Mouse (Mus musculus): ENCODE data around the gene Oaf. TPM values are rescaled to one million over a fixed set of nuclear protein-coding genes. Genes with fewer than 3 reads are reported as not detected.
A peak's percentile ranks its signal among the peaks of the same experiment; 100 is the strongest.

Gene Oaf
- polyA plus RNA-seq, 1 experiment from 2014 or later = 9.4 TPM

- no peak overlapping the region for H3K4me2 ChIP-seq
- H3K36me3 ChIP-seq = no peaks in the 10 kb centered on the region
- WGBS = 12% methylated on average over 5 of the region's 5 CpGs
- H3K4me3 ChIP-seq (replicated peaks) = no peak overlapping the region
- H3K9me3 ChIP-seq (replicated peaks) = no peaks in the 10 kb centered on the region
- peaks cover 20% of the 10 kb centered on the region for H3K4me1 ChIP-seq
- H3K9ac ChIP-seq (replicated peaks) = no peak overlapping the region
- no peak for ATAC-seq (ENCODE audit: low FRiP score)
- no peak overlapping the region for H3K27ac ChIP-seq (replicated peaks)
- H3K27me3 ChIP-seq (replicated peaks) = peaks cover 11% of the 10 kb centered on the region; the same call in 1 of the 2 replicates
These were observed 7.4 kb downstream of the Oaf start for GRCm38 (mm10) chr9:43232286-43232685.

- Histone ChIP-seq H3K27ac (replicated peaks) (peak overlapping the region; percentile 23; the same call in 1 of the 2 replicates), H3K9ac (replicated peaks) (no peak overlapping the region), H3K4me2 (no peak overlapping the region), H3K36me3 (no peaks in the 10 kb centered on the region), H3K27me3 (replicated peaks) (0 out of 2 replicates have a peak, but pooled peaks cover 6% of the 10 kb centered on the region), H3K4me1 (peaks cover 20% of the 10 kb centered on the region), H3K4me3 (replicated peaks) (no peak overlapping the region), H3K9me3 (replicated peaks) (no peaks in the 10 kb centered on the region)
- 76% methylated on average over 4 of the region's 4 CpGs for WGBS
- no peak for ATAC-seq (ENCODE audit: low FRiP score)
These were observed 7.9 kb downstream of the Oaf start for GRCm38 (mm10) chr9:43231805-43232204.

- Histone ChIP-seq H3K4me2 (no peak overlapping the region), H3K27me3 (replicated peaks) (no peaks in the 10 kb centered on the region), H3K36me3 (no peaks in the 10 kb centered on the region), H3K9ac (replicated peaks) (no peak overlapping the region), H3K9me3 (replicated peaks) (no peaks in the 10 kb centered on the region), H3K4me3 (replicated peaks) (no peak overlapping the region), H3K27ac (replicated peaks) (no peak overlapping the region), H3K4me1 (peaks cover 20% of the 10 kb centered on the region)
- no peak for ATAC-seq (ENCODE audit: low FRiP score)
- WGBS = 79% methylated on average over 4 of the region's 4 CpGs
These were observed 8.8 kb downstream of the Oaf start for GRCm38 (mm10) chr9:43230886-43231285.

GRCm38 (mm10) chr9:43229962-43230361 lies 9.7 kb downstream of the Oaf start:
- Histone ChIP-seq H3K4me3 (replicated peaks) (no peak overlapping the region), H3K9me3 (replicated peaks) (no peaks in the 10 kb centered on the region), H3K36me3 (no peaks in the 10 kb centered on the region), H3K4me1 (peaks cover 24% of the 10 kb centered on the region), H3K9ac (replicated peaks) (no peak overlapping the region), H3K27ac (replicated peaks) (no peak overlapping the region), H3K27me3 (replicated peaks) (no peaks in the 10 kb centered on the region), H3K4me2 (no peak overlapping the region)
- 91% methylated on average over 7 of the region's 7 CpGs for WGBS
- no peak for ATAC-seq (ENCODE audit: low FRiP score)

- Histone ChIP-seq H3K27ac (replicated peaks) (no peak overlapping the region), H3K9ac (replicated peaks) (no peak overlapping the region), H3K36me3 (no peaks in the 10 kb centered on the region), H3K4me2 (no peak overlapping the region), H3K4me1 (peaks cover 24% of the 10 kb centered on the region), H3K27me3 (replicated peaks) (no peaks in the 10 kb centered on the region), H3K4me3 (replicated peaks) (no peak overlapping the region), H3K9me3 (replicated peaks) (no peaks in the 10 kb centered on the region)
- ATAC-seq (ENCODE audit: low FRiP score) = no peak
- 89% methylated on average over 10 of the region's 10 CpGs for WGBS
These were observed 10.3 kb downstream of the Oaf start for GRCm38 (mm10) chr9:43229398-43229895.

- ATAC-seq (ENCODE audit: low FRiP score) = no peak
- Histone ChIP-seq H3K9me3 (replicated peaks) (no peaks in the 10 kb centered on the region), H3K36me3 (no peaks in the 10 kb centered on the region), H3K9ac (replicated peaks) (no peak overlapping the region), H3K4me3 (replicated peaks) (no peak overlapping the region), H3K4me1 (peaks cover 24% of the 10 kb centered on the region), H3K27me3 (replicated peaks) (no peaks in the 10 kb centered on the region), H3K27ac (replicated peaks) (no peak overlapping the region), H3K4me2 (no peak overlapping the region)
- 90% methylated on average over 2 of the region's 2 CpGs for WGBS
These were observed 11.0 kb downstream of the Oaf start for GRCm38 (mm10) chr9:43228745-43229144.

GRCm38 (mm10) chr9:43227626-43228025 lies 12.1 kb downstream of the Oaf start:
- no peak overlapping the region for H3K27ac ChIP-seq (replicated peaks)
- H3K9me3 ChIP-seq (replicated peaks) = no peaks in the 10 kb centered on the region
- H3K9ac ChIP-seq (replicated peaks) = no peak overlapping the region
- no peaks in the 10 kb centered on the region for H3K27me3 ChIP-seq (replicated peaks)
- no peak for ATAC-seq (ENCODE audit: low FRiP score)
- H3K36me3 ChIP-seq = no peaks in the 10 kb centered on the region
- H3K4me2 ChIP-seq = no peak overlapping the region
- H3K4me3 ChIP-seq (replicated peaks) = no peak overlapping the region
- peaks cover 24% of the 10 kb centered on the region for H3K4me1 ChIP-seq
- 90% methylated on average over 8 of the region's 8 CpGs for WGBS

GRCm38 (mm10) chr9:43226573-43227160 lies 13.0 kb downstream of the Oaf start:
- Histone ChIP-seq H3K27ac (replicated peaks) (no peak overlapping the region), H3K36me3 (no peaks in the 10 kb centered on the region), H3K9ac (replicated peaks) (no peak overlapping the region), H3K4me3 (replicated peaks) (no peak overlapping the region), H3K27me3 (replicated peaks) (no peaks in the 10 kb centered on the region), H3K9me3 (replicated peaks) (no peaks in the 10 kb centered on the region), H3K4me2 (no peak overlapping the region), H3K4me1 (peaks cover 19% of the 10 kb centered on the region)
- WGBS = 73% methylated on average over 9 of the region's 9 CpGs
- no peak for ATAC-seq (ENCODE audit: low FRiP score)

- ATAC-seq (ENCODE audit: low FRiP score) = no peak
- H3K9me3 ChIP-seq (replicated peaks) = no peaks in the 10 kb centered on the region
- H3K27me3 ChIP-seq (replicated peaks) = no peaks in the 10 kb centered on the region
- no peak overlapping the region for H3K27ac ChIP-seq (replicated peaks)
- no peaks in the 10 kb centered on the region for H3K36me3 ChIP-seq
- no peak overlapping the region for H3K9ac ChIP-seq (replicated peaks)
- no peak overlapping the region for H3K4me3 ChIP-seq (replicated peaks)
- WGBS = 54% methylated on average over 2 of the region's 2 CpGs
- H3K4me1 ChIP-seq = peaks cover 7% of the 10 kb centered on the region; the same call in 1 of the 2 replicates
- no peak overlapping the region for H3K4me2 ChIP-seq
These were observed 14.2 kb downstream of the Oaf start for GRCm38 (mm10) chr9:43225481-43225880.

GRCm38 (mm10) chr9:43224771-43225355 lies 14.8 kb downstream of the Oaf start:
- 0 out of 2 replicates have a peak overlapping the region, but pooled peaks have one; percentile 1 for H3K9ac ChIP-seq (replicated peaks)
- no peak overlapping the region for H3K4me2 ChIP-seq
- H3K4me1 ChIP-seq = 0 out of 2 replicates have a peak, but pooled peaks cover 4% of the 10 kb centered on the region
- WGBS = 67% methylated on average over 11 of the region's 11 CpGs
- no peak overlapping the region for H3K27ac ChIP-seq (replicated peaks)
- no peak overlapping the region for H3K4me3 ChIP-seq (replicated peaks)
- no peaks in the 10 kb centered on the region for H3K36me3 ChIP-seq
- no peaks in the 10 kb centered on the region for H3K9me3 ChIP-seq (replicated peaks)
- ATAC-seq (ENCODE audit: low FRiP score) = no peak
- H3K27me3 ChIP-seq (replicated peaks) = no peaks in the 10 kb centered on the region

GRCm38 (mm10) chr9:43222429-43222715 lies 17.3 kb downstream of the Oaf start:
- no peak for ATAC-seq (ENCODE audit: low FRiP score)
- 43% methylated on average over 8 of the region's 8 CpGs for WGBS
- Histone ChIP-seq H3K4me1 (0 out of 2 replicates have a peak, but pooled peaks cover 4% of the 10 kb centered on the region), H3K36me3 (no peaks in the 10 kb centered on the region), H3K27ac (replicated peaks) (no peak overlapping the region), H3K27me3 (replicated peaks) (no peaks in the 10 kb centered on the region), H3K9me3 (replicated peaks) (no peaks in the 10 kb centered on the region), H3K4me3 (replicated peaks) (no peak overlapping the region), H3K4me2 (no peak overlapping the region), H3K9ac (replicated peaks) (no peak overlapping the region)

GRCm38 (mm10) chr9:43221643-43222428 lies 17.9 kb downstream of the Oaf start:
- Histone ChIP-seq H3K4me1 (0 out of 2 replicates have a peak, but pooled peaks cover 4% of the 10 kb centered on the region), H3K36me3 (no peaks in the 10 kb centered on the region), H3K9me3 (replicated peaks) (no peaks in the 10 kb centered on the region), H3K27ac (replicated peaks) (no peak overlapping the region), H3K27me3 (replicated peaks) (no peaks in the 10 kb centered on the region), H3K4me2 (no peak overlapping the region), H3K9ac (replicated peaks) (no peak overlapping the region), H3K4me3 (replicated peaks) (no peak overlapping the region)
- WGBS = 42% methylated on average over 18 of the region's 18 CpGs
- ATAC-seq (ENCODE audit: low FRiP score) = no peak; the same call in 1 of the 2 replicates

All from neural tube, embryonic 15.5 days (tissue).